Mouse (Mus musculus): ENCODE data around the gene Ubxn2a. TPM values are rescaled to one million over a fixed set of nuclear protein-coding genes. Genes with fewer than 3 reads are reported as not detected.

Ubxn2a gene
- polyA plus RNA-seq (2015; fragmentation: Nextera tagmentation; extraction: Ambion mirVana) = 31.0 and 32.8 TPM in 2 replicates

DNA sequence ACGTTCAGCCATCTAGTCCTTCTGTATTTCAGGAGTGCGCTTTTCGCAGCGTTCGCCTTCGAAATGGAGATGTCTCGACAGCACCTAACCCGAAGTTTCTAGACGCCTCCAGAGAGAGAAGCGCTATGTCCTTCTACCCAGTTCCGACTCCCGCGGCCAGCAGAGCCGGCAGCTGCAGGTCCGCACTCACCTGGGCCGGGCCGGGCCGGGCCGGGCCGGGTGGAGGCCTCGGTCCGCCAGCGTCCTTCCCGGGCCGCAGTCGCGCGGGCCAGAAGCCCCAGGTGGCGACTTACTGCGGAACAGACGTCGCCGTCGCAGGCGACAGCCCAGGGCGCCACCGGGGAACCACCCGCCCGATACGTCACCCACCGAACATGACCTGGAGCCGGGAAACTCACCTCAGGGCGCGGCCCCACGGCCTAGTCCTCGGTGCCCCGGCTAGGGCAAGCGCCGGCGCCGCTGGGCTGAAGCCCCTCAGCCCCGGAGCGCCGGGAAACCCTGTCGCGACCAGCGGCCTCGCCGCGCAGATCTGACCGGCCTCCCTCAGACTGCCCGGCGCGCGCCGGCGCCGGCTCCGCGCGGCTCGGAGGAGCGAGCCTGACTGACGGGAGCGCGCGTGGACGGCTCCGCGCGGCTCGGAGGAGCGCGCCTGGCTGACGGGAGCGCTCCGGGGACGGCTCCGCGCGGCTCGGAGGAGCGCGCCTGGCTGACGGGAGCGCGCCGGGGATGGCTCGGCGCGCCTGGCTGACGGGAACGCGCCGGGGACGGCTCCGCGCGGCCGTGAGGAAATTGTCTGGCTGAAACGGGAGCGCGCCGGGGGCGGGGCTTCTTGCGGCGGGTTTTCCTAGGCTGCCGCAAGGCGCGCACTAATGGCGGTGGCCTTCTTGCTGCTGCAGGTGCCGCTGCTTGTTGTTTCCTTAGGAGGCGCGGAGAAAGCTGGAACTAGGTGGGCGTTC, at the start of gene Ubxn2a:
Ubxn2a (minus strand) TSS at position 755 of the 956 bp plus-strand sequence.
- Histone ChIP-seq H3K9me3 (ENCODE audit: control insufficient read depth, low read length) (no peaks in the 10 kb centered on the region), H3K36me3 (ENCODE audit: control insufficient read depth, insufficient read depth, low read length) (no peaks in the 10 kb centered on the region), H3K27me3 (replicated peaks; ENCODE audit: control insufficient read depth, insufficient read depth, low read length) (no peaks in the 10 kb centered on the region), H3K9ac (ENCODE audit: low read depth, low read length) (peak within 1 kb of the TSS; percentile 91), H3K4me2 (ENCODE audit: low read depth, low read length) (peak within 1 kb of the TSS; percentile 78), H3K27ac (ENCODE audit: low read length) (peak within 1 kb of the TSS; percentile 95), H3K4me3 (ENCODE audit: low read length) (peak within 1 kb of the TSS; percentile 82), H3K4me1 (ENCODE audit: control insufficient read depth, insufficient read depth, low read length) (no peaks in the 10 kb centered on the region)
- peak; percentile 96 for ATAC-seq
- under 1% methylated on average over 124 of the region's 125 CpGs for WGBS

DNA sequence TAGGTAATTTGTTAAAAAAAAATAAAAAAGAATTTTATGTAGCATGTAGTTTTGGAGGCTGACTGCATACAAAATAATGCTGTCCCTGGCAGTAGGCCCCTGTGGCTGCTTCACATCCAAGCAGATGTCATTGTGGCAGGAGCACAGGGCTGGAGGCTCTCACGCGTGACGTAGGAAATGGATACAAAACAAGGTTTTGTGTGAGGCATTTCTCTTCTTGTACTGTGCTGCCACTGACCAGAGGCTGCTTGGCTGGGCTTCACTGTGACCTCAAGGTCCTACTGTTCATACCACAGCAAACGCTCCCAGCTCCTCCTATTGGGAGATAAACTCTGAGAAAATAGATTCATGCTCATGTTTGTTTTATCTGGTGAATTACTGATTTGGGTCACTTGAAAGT, 45.7 kb upstream of the Ubxn2a start:
- H3K4me1 ChIP-seq (ENCODE audit: control insufficient read depth, insufficient read depth, low read length) = no peaks in the 10 kb centered on the region
- peaks cover 16% of the 10 kb centered on the region; the same call in 1 of the 2 replicates for H3K36me3 ChIP-seq (ENCODE audit: control insufficient read depth, insufficient read depth, low read length)
- no peak for ATAC-seq
- 87% methylated on average over 4 of the region's 4 CpGs for WGBS
- no peaks in the 10 kb centered on the region for H3K27me3 ChIP-seq (replicated peaks; ENCODE audit: control insufficient read depth, insufficient read depth, low read length)
- H3K27ac ChIP-seq (ENCODE audit: low read length) = no peak overlapping the region
- no peaks in the 10 kb centered on the region for H3K9me3 ChIP-seq (ENCODE audit: control insufficient read depth, low read length)
- H3K4me3 ChIP-seq (ENCODE audit: low read length) = no peak overlapping the region
- no peak overlapping the region for H3K4me2 ChIP-seq (ENCODE audit: low read depth, low read length)
- H3K9ac ChIP-seq (ENCODE audit: low read depth, low read length) = no peak overlapping the region

DNA sequence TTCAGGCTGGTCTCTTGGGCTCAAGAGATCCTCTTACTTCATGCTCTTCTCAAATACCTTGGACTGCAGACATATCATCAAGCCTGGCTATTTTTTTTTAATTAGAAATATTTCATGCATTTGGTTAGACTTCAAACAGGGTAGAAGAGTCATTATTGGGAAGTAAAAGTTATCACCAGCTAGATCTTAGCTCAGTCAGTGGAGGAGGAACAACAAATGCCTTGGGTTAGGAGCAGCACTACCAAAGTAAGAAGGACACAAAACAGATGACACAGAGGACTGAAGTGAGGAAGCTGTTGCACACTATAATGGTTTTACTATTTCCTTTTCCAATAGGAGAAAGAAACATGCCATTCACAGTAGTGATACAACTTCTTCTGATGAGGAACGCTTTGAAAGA, 44.8 kb upstream of the Ubxn2a start:
- no peaks in the 10 kb centered on the region for H3K4me1 ChIP-seq (ENCODE audit: control insufficient read depth, insufficient read depth, low read length)
- WGBS = 94% methylated on average over 1 of the region's 1 CpGs
- ATAC-seq = no peak
- no peak overlapping the region for H3K27ac ChIP-seq (ENCODE audit: low read length)
- H3K27me3 ChIP-seq (replicated peaks; ENCODE audit: control insufficient read depth, insufficient read depth, low read length) = no peaks in the 10 kb centered on the region
- peaks cover 16% of the 10 kb centered on the region; the same call in 1 of the 2 replicates for H3K36me3 ChIP-seq (ENCODE audit: control insufficient read depth, insufficient read depth, low read length)
- no peak overlapping the region for H3K4me2 ChIP-seq (ENCODE audit: low read depth, low read length)
- no peak overlapping the region for H3K9ac ChIP-seq (ENCODE audit: low read depth, low read length)
- H3K9me3 ChIP-seq (ENCODE audit: control insufficient read depth, low read length) = no peaks in the 10 kb centered on the region
- no peak overlapping the region for H3K4me3 ChIP-seq (ENCODE audit: low read length)

DNA sequence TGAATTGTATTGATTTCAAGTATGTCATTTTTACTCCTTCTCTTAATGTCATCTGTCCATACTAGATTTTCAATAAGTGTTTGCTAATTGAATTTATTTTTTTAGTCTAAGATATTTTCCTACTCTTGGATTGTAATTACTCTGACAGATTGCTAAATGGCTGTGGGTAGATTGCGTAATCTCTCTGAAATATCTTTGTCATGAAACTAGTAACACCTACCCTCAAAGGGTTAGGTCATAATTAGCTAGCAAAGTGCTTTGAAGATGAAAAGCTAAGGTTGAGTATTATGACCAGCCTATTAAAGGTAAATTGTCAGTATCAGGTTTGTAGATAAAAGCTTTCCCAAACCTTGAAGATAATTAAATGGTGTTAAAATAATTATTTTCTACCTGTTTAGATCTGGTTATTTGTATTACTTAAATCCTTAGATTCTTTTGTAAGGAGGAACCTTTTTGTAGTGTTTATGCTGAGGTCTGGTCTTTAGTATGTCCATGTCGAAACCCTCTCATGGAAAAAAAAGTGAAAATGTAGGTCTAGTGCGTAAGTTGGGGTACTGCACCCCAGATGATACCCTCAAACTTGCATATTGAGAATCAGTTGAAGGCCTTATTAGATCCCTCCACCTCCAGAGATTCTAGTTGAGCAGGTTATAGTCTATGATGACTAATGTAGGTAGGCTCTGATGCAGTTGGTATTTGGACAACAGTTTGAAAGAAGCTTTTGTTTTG, 23.5 kb upstream of the Ubxn2a start:
- Histone ChIP-seq H3K4me1 (ENCODE audit: control insufficient read depth, insufficient read depth, low read length) (no peaks in the 10 kb centered on the region), H3K4me2 (ENCODE audit: low read depth, low read length) (no peak overlapping the region), H3K36me3 (ENCODE audit: control insufficient read depth, insufficient read depth, low read length) (no peaks in the 10 kb centered on the region), H3K4me3 (ENCODE audit: low read length) (no peak overlapping the region), H3K27ac (ENCODE audit: low read length) (no peak overlapping the region), H3K9me3 (ENCODE audit: control insufficient read depth, low read length) (no peaks in the 10 kb centered on the region), H3K9ac (ENCODE audit: low read depth, low read length) (no peak overlapping the region), H3K27me3 (replicated peaks; ENCODE audit: control insufficient read depth, insufficient read depth, low read length) (no peaks in the 10 kb centered on the region)
- no peak for ATAC-seq
- WGBS = 96% methylated on average over 3 of the region's 3 CpGs

DNA sequence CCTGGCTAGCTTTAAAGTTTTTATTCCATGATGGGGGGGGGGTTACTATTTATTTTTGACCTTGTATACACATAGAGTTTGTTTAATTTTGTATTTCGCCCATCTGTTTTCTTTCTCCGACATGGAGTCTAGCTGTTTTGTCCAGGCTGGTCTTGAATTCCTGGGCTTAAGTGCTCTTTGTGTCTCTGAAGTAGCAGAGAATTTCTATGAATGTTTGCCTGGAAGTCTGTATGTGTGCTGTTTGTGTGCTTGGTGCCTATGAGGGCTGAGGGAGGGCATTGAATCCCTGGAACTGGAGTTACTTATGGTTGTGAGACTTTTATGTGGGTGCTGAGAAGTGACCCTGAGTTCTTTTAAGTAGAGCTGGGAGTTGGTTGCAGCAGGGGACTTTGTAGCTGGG, 20.7 kb upstream of the Ubxn2a start:
- no peaks in the 10 kb centered on the region for H3K36me3 ChIP-seq (ENCODE audit: control insufficient read depth, insufficient read depth, low read length)
- H3K4me1 ChIP-seq (ENCODE audit: control insufficient read depth, insufficient read depth, low read length) = no peaks in the 10 kb centered on the region
- H3K4me3 ChIP-seq (ENCODE audit: low read length) = no peak overlapping the region
- H3K4me2 ChIP-seq (ENCODE audit: low read depth, low read length) = no peak overlapping the region
- H3K9me3 ChIP-seq (ENCODE audit: control insufficient read depth, low read length) = no peaks in the 10 kb centered on the region
- no peaks in the 10 kb centered on the region for H3K27me3 ChIP-seq (replicated peaks; ENCODE audit: control insufficient read depth, insufficient read depth, low read length)
- no peak overlapping the region for H3K9ac ChIP-seq (ENCODE audit: low read depth, low read length)
- no peak for ATAC-seq
- no peak overlapping the region for H3K27ac ChIP-seq (ENCODE audit: low read length)
- 61% methylated on average over 2 of the region's 2 CpGs for WGBS

DNA sequence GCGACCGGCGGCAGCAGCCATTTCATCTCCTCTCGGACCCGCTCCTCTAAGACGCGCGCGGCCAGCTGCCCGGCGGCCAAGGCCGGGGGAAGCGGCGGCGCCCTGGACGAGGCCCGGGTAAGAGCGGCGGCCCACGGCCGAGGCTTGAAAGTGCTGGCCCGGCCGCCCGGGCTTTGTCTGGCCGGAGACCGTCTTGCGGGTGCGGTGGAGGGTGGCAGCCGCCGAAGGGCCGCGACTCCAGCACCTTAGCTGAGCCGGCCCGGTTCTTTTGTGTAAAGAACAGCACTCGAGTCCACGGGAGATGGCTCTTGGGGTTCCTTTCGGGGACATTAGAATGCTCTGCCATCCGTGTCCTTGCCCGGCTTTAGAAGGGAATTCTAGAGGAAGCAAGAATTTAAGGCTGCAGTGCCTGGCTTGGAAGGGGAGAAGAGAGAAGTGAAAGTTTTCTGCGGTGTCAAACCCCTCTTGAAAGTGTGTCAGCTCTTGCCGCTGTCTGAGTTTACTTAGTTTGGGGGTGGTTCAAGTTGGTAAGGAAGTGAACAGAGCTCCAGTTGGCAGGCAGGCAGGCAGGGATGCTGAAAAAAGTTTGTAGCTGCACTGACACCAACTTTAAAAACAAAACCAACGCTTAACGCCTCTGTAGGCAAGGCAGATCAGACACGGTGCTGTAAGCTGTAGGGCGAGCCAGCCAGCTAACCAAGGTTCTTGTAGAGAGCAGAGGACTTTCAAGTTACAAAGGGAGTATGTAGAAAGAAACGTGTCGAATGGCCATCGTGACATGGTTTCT, 10.5 kb upstream of the Ubxn2a start:
- Histone ChIP-seq H3K4me3 (ENCODE audit: low read length) (peak overlapping the region; percentile 98), H3K27ac (ENCODE audit: low read length) (peak overlapping the region; percentile 98), H3K4me2 (ENCODE audit: low read depth, low read length) (peak overlapping the region; percentile 48), H3K27me3 (replicated peaks; ENCODE audit: control insufficient read depth, insufficient read depth, low read length) (no peaks in the 10 kb centered on the region), H3K9me3 (ENCODE audit: control insufficient read depth, low read length) (no peaks in the 10 kb centered on the region), H3K9ac (ENCODE audit: low read depth, low read length) (peak overlapping the region; percentile 100), H3K4me1 (ENCODE audit: control insufficient read depth, insufficient read depth, low read length) (peaks cover 10% of the 10 kb centered on the region), H3K36me3 (ENCODE audit: control insufficient read depth, insufficient read depth, low read length) (no peaks in the 10 kb centered on the region)
- ATAC-seq = peak; percentile 55
- 1% methylated on average over 39 of the region's 48 CpGs for WGBS

DNA sequence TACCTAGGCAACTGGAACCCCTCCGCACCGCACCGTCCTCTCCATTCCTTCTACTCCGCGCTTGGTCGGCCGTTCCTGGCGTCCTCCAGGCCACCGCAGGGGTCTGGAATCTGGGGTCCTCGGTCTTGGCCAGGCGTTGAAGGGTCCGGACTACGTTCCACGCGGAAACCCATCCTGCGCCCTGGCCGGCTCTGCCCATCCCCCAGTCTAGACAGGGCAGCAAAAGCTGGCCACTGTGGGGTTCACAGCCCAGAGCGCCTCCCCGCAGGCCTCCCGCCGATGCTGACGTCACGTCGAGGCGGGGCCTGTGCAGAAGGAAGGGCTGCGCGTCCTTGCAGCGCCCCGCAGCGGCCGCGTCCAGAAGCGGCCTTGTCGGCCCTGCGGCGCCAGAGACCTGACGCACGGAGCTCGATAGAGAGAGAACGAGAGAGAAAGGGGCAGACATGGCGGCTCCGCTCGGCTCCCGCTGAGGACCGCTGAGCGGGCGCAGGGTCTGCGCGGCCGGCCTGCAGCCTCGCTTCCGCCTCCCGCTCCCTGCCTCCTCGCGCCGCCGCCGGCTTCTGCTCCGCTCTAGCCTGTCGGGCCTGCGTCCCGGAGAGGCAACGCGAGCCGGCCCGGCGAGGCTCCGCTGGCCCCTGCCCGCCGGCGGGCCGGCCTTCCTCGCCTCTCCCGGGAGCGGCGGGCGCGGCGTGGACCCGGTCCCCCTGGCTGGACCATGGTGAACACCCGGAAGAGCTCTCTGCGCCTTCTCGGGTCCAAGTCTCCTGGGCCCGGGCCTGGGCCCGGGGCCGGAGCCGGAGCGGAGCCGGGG, 9.7 kb upstream of the Ubxn2a start, which contains the start of gene Atad2b:
Atad2b (plus strand) TSS at position 360 of the 811 bp plus-strand sequence.
- no peaks in the 10 kb centered on the region for H3K27me3 ChIP-seq (replicated peaks; ENCODE audit: control insufficient read depth, insufficient read depth, low read length)

DNA sequence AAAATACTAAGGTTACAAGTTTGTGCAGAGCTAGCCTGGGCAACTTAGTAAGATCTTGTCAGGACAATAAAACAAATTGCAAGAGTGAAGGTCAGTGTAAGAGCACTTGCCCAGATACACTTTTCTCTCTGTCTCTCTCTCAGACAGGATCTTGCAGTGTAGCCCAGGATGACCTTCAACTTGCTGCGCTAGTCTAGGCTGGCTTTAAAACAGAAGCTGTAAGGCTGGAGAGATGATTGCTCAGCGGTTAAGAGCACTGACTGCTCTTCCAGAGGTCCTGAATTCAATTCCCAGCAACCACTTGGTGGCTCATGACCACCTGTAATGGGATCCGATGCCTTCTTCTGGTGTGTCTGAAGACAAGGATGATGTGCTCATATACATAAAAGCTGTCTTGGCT, 7.4 kb upstream of the Ubxn2a start:
- Histone ChIP-seq H3K4me2 (ENCODE audit: low read depth, low read length) (no peak overlapping the region), H3K4me3 (ENCODE audit: low read length) (no peak overlapping the region), H3K27ac (ENCODE audit: low read length) (no peak overlapping the region), H3K36me3 (ENCODE audit: control insufficient read depth, insufficient read depth, low read length) (no peaks in the 10 kb centered on the region), H3K9me3 (ENCODE audit: control insufficient read depth, low read length) (no peaks in the 10 kb centered on the region), H3K27me3 (replicated peaks; ENCODE audit: control insufficient read depth, insufficient read depth, low read length) (no peaks in the 10 kb centered on the region), H3K9ac (ENCODE audit: low read depth, low read length) (no peak overlapping the region), H3K4me1 (ENCODE audit: control insufficient read depth, insufficient read depth, low read length) (peaks cover 10% of the 10 kb centered on the region)
- no peak for ATAC-seq
- 79% methylated on average over 3 of the region's 3 CpGs for WGBS

More for the DNA sequence above, 9.7 kb upstream of the Ubxn2a start, which contains the start of gene Atad2b:
- Histone ChIP-seq H3K4me2 (ENCODE audit: low read depth, low read length) (peak within 1 kb of the TSS; percentile 63), H3K4me3 (ENCODE audit: low read length) (peak within 1 kb of the TSS; percentile 98), H3K4me1 (ENCODE audit: control insufficient read depth, insufficient read depth, low read length) (peaks cover 10% of the 10 kb centered on the region), H3K27ac (ENCODE audit: low read length) (peak within 1 kb of the TSS; percentile 98), H3K9ac (ENCODE audit: low read depth, low read length) (peak within 1 kb of the TSS; percentile 100), H3K36me3 (ENCODE audit: control insufficient read depth, insufficient read depth, low read length) (no peaks in the 10 kb centered on the region), H3K9me3 (ENCODE audit: control insufficient read depth, low read length) (no peaks in the 10 kb centered on the region)
- under 1% methylated on average over 83 of the region's 89 CpGs for WGBS
- peak; percentile 98 for ATAC-seq
